Mouse (Mus musculus): ENCODE measurements around the gene Stim2.

- no peak for TF ChIP-seq GATA1 (IDR thresholded peaks at IDR 0.05; ENCODE audit: borderline replicate concordance, low read length)
- no peak for TF ChIP-seq FLI1 (IDR thresholded peaks at IDR 0.05; ENCODE audit: low read length)
These were observed 157.6 kb downstream of the Stim2 start for GRCm38 (mm10) chr5:54155916-54156315.

Measured in megakaryocyte, embryonic 14.5 days (primary cell).